Mouse (Mus musculus) liver, postnatal 0 days (tissue): ENCODE measurements around the gene Plekhg3.

ENCODE experiments used
- CTCF ChIP-seq: sonication (generic); IDR thresholded peaks from 2 replicates; pipeline ENCODE4 v1.5.1; 2016; ENCODE audit warnings: antibody characterized with exemption, low read depth
- EP300 ChIP-seq: IDR thresholded peaks from 2 replicates; pipeline ENCODE4 v1.6.1; 2016; ENCODE audit warnings: antibody characterized with exemption, low read depth, mild to moderate bottlenecking

DNA sequence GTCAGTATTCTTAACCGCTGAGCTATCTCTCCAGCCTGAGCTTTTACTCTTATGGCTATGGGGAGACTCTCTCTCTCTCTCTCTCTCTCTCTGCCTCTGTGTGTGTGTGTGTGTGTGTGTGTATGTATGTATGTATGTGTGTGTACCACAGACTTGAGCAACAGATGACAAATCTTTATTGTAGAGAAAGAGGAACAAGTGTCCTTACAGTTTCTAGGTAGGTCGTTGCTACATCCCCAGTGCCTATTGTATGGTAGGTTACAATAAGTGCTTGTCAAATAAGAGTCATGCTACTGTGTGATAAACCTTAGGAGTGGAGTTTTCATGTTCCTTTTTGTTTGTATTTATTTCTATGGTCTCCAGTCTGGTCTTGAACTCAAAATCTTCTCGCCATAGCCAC is 9.5 kb downstream of the Plekhg3 start:
- TF ChIP-seq EP300 (no peak), CTCF (no peak)
